Mouse (Mus musculus) cerebellum, adult 11-12 months (tissue): ENCODE measurements around the gene Vmn2r48.
"Not testable (repeated sequence)": the region's sequence is repeated elsewhere in the genome, so short reads cannot be mapped to it uniquely, and the experiment has no call there.

Experiments
- DNase-seq: peaks from one replicate; pipeline ENCODE4 v3.0.0; 2022

Gene Vmn2r48

GRCm38 (mm10) chr7:9953485-9953884 is at the start of gene Vmn2r48:
Vmn2r48 (minus strand) TSS chr7:9953585.
- not testable (repeated sequence) for DNase-seq

GRCm38 (mm10) chr7:9992157-9992556 is 38.8 kb upstream of the Vmn2r48 start, which contains the start of gene Vmn2r49:
Vmn2r49 (minus strand) TSS chr7:9992257.
- DNase-seq, result not testable (repeated sequence)
